Mouse (Mus musculus): ENCODE data around the gene Errfi1. TPM values are rescaled to one million over a fixed set of nuclear protein-coding genes. Genes with fewer than 3 reads are reported as not detected.
"Not testable (repeated sequence)": the region's sequence is repeated elsewhere in the genome, so short reads cannot be mapped to it uniquely, and the experiment has no call there.

The Errfi1 gene
- total RNA-seq, 1 experiment from 2014 or later = 2.5 TPM

DNA sequence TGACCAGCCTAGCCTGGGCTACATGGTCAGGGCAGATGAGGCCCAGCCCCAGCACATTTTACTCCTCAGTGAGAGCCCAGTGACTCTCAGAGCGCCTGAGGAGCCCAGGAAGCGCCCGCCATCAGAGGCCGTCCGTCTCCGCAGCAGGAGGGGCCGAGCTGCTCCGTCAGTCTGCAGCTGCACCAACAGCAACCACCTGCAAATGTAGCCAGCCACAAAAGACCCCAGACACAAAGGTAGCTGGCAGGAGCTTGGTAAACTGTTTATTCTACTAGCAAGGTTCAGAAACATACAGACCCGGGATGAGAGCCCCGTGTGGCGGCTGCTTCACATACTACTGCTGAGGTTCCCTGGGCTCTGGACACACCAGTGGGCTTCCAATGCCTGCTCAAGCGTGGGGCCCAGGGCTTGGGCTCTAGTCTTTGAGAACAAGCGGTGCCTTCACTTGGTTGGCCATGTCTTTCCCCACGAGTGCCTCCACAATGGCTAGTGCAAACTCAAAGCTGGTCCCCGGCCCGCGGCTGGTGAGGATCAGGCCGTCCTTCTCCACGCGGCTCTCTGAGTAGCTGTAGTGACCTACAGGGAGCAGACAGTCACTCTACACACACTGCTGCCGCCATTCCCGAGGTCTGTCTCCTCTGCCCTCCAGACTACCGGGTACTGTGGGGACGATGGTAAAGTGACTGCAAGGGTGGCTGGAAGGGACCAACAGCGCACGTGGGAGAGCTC is 43.3 kb downstream of the Errfi1 start:
- no peak for ATAC-seq (replicated peaks in 1 of 2; ENCODE audit: insufficient read depth in 1 of 2, low FRiP score in 2 of 2, low TSS enrichment in 1 of 2, low read depth in 1 of 2, poor library complexity in 2 of 2, severe bottlenecking in 2 of 2)

DNA sequence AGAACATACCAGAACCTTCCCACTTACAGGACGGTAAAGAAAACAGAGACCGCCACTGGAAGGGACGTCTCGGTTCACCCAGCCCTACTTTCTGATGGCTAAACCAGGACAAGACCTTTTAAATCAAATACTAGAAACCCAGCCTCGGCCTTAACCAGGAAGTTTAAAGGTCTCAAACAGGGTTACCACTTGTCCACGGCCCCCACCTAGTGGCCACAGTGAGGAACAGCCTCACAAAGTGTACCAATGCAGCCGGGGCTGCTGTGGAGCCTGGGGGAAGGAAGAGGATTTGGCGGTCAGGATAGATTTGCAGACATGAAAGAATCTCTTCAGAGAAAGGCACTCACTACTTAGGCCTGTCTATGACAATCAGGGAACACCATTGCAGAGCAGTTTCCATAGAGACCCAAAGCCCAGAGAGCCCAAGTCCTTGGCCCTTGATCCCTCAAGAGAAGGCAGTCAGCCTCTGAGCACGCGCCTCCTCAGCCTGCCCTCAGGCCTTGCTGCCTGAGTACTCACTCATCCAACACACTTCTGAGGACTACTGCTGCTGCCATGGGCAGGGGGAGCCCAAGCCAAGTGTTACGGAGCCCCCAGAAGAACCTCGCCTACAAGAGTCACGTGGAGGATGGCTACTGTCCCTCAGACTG is 45.1 kb downstream of the Errfi1 start:
- ATAC-seq (replicated peaks in 1 of 2; ENCODE audit: insufficient read depth in 1 of 2, low FRiP score in 2 of 2, low TSS enrichment in 1 of 2, low read depth in 1 of 2, poor library complexity in 2 of 2, severe bottlenecking in 2 of 2) = peak; percentile 84 to 86

DNA sequence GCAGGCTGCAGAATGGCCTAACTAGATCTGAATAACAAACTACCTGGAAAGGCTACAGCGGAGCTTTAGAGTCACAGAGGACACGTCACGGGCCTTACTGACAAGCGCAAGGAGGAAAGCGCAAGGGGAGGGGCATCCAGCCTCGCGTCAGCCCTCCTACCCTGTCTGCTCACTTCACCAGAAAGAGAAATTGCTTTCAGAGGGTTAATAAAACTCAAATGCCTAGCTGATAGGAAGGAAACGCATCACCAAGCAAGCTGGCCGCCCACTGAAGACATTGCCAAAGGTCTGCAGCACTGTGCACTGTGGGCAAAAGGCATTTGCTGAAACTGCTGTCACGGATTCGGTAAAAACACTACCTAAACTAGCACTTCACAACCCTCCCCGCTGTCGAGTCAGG is 46.8 kb downstream of the Errfi1 start:
- ATAC-seq (replicated peaks in 1 of 2; ENCODE audit: insufficient read depth in 1 of 2, low FRiP score in 2 of 2, low TSS enrichment in 1 of 2, low read depth in 1 of 2, poor library complexity in 2 of 2, severe bottlenecking in 2 of 2) = no peak

DNA sequence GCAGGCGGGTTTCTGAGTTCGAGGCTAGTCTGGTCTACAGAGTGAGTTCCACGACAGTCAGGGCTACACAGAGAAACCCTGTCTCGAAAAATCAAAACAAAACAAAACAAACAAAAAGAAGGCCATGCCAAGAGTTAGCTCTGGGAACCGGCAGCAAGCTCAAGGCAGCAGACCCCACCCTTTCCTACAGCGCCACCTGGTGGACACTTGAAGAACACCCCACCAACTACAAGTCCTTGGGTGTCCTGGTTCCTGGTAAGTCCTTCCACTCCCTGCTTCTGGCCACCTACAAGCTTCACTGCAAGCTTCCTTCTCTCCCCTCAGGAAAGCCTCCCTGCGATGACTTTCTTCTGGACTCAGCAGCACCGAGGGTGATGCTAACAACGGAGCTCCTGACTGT is 47.9 kb downstream of the Errfi1 start:
- peak; percentile 25 to 61; a peak in 1 of 4 replicates for ATAC-seq (replicated peaks in 1 of 2; ENCODE audit: insufficient read depth in 1 of 2, low FRiP score in 2 of 2, low TSS enrichment in 1 of 2, low read depth in 1 of 2, poor library complexity in 2 of 2, severe bottlenecking in 2 of 2)

DNA sequence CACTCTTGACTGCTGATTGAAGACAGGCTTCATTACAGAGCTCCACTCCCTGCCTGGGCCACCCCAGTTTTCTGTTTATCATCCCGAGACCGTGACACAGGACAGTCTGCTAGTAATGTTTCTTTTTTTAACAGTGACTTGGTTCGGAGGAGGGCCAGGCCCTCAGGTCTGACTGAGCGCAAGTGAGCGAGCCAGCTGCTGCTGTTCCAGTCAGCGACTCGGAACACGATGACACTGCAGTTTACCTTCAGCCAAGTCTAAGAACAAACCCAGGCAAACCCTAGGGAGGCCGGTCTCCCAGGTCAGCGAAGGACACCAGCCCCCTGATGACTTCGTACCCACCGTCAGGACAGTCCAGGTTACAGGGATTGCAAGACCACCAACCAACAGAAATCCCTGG is 48.3 kb downstream of the Errfi1 start:
- no peak for ATAC-seq (replicated peaks in 1 of 2; ENCODE audit: insufficient read depth in 1 of 2, low FRiP score in 2 of 2, low TSS enrichment in 1 of 2, low read depth in 1 of 2, poor library complexity in 2 of 2, severe bottlenecking in 2 of 2)

DNA sequence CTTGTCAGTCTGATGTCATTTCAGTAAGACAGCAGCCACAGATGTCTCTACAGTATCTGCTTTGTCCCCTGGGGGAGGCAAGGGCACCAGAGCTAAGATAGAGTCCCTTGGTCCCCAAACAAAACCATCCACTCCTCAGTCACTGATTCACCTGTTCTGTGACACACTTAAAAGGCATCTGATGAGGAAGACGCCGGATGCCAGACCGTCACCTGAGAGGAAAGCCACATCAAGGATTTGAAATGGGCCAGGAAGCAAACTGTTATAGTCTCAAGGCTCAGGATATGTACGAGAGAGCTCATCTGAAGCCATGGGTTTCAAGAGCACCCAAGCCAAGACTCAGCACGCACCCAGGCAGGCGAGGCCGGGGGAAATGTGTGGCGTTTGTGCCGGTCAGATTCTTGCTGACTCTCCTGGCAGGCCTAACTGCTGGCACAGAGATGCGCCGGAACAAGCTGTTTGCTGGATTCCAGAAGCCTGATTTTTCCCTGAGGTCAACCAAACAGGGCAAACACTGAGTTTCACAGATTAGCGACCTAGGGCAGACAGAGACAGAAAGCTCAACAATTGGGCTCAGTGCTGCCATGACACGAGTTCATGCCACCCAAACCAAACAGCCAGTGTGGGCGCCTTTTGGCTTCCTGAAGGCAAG is 49.5 kb downstream of the Errfi1 start:
- no peak for ATAC-seq (replicated peaks in 1 of 2; ENCODE audit: insufficient read depth in 1 of 2, low FRiP score in 2 of 2, low TSS enrichment in 1 of 2, low read depth in 1 of 2, poor library complexity in 2 of 2, severe bottlenecking in 2 of 2)

DNA sequence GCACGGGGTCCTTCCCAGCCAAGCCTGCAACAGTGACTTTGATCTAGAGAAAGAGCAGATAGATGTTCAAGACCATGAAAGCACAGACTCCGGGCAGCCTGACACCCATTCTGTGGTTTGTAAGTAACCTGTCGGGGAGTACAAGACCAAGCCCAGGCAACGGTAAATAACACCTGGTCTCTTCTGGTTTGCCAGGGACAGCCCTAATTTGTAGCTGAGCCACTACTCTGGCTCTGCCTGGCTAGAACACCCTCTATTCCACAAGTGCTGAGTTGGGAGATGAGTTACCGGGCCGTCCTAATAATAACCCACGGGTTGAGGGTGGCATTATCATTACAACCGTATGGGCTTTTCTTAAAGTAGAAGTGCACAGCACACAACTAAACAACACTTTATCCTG is 53.4 kb downstream of the Errfi1 start:
- ATAC-seq (replicated peaks in 1 of 2; ENCODE audit: insufficient read depth in 1 of 2, low FRiP score in 2 of 2, low TSS enrichment in 1 of 2, low read depth in 1 of 2, poor library complexity in 2 of 2, severe bottlenecking in 2 of 2) = no peak

DNA sequence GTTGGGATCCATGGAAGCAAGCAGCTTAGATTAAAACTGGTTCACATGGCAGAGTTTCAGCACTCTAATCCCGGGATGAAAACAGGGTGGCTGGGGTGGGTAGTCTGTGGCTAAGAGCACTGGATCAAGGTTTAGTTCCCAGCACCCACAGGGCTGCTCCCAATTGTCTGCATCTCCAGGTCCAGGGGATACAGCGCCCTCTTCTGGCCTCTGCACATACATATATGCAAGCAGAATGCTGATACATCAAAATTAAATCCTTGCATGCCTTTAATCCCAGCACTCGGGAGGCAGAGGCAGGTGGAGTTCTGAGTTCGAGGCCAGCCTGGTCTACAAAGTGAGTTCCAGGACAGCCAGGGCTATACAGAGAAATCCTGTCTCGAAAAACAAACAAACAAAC is 54.8 kb downstream of the Errfi1 start:
- ATAC-seq (replicated peaks in 1 of 2; ENCODE audit: insufficient read depth in 1 of 2, low FRiP score in 2 of 2, low TSS enrichment in 1 of 2, low read depth in 1 of 2, poor library complexity in 2 of 2, severe bottlenecking in 2 of 2) = not testable (repeated sequence)

DNA sequence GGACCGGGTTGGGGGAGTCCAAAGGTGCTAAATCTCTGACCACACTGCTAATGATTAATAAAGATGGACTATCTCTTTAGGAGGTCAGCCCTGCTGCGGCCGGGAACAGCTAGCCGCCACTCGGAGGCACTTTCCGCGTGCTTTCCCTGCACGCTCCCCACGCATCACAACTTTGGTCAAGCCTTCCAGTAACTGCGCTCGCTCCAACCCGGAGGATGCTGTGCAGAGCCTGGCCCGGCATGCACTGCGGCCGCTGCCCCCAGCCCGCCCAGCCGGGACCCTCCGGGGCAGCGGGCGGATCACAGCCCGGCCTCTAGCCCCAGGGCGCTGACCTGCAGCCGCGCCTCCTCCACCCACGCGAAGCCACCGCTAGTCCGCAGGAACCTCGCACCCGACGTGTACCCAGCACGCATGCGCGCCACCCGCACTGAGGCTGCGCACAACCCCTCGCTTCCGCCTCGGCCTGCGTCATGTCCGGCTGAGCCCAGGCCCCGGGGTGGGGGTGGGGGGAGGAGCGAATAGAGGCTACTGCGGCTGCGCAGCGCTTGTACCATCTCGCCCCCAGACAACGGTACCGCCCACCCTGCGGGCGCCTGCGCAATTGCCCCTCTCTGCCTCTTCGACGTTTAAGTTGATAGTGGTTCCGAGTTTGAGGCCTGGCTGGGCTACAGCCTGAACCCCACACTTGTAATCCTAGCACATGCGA is 55.9 kb downstream of the Errfi1 start:
- peak; percentile 70 to 79 for ATAC-seq (replicated peaks in 1 of 2; ENCODE audit: insufficient read depth in 1 of 2, low FRiP score in 2 of 2, low TSS enrichment in 1 of 2, low read depth in 1 of 2, poor library complexity in 2 of 2, severe bottlenecking in 2 of 2)

DNA sequence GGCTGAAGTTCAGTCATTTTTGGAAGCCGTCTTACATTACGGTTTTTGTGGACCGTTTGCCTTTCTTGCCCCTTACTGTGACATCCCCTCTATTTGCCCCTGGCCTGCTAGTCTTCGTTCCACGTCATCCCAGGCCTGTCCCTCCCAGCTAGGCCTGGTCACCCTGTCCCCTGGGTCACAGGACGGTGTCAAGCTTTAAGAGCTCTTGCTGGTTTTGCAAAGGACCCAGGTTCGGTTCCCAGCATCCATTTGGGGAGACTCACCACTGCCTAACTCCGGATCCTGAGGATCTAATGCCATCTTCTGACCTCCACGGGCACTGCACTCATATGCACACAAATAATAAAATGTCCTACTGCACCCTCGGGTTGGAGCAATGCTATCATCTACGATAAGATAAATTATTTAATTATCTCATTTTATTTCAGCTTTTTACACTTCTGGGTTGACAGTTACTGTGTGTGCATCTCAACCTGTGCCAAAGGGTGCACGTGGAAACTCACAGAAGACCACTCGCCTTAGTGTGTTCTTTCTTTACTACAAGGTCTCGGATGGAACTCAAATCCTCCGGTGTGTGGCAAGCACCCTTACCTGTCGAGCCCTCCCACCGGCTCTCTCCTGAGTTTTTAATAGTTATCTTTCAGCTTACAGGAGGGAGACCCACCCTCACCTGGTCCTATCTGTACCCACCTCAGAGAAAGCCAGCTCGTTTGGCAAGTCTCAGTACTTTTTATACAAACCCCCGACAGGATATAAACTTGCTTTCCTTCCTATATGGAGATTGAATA is 56.6 kb downstream of the Errfi1 start:
- no peak for ATAC-seq (replicated peaks in 1 of 2; ENCODE audit: insufficient read depth in 1 of 2, low FRiP score in 2 of 2, low TSS enrichment in 1 of 2, low read depth in 1 of 2, poor library complexity in 2 of 2, severe bottlenecking in 2 of 2)

DNA sequence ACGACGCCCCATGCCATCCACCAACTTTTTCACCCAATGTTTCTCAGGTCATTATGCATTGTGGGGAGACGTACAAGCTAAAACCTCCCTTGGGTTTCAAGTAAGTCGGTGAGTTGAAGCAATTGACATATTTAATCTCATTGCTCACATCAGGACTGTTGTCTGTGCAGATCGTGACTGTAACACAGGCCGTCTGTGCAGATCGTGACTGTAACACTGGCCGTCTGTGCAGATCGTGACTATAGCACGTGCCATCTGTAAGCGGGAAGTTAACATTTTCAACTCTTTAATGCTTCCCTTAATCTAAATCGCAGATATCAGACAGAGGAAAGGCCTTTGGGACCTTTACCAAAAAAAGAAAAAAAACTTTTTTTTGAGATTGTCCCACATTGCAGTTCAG is 60.0 kb downstream of the Errfi1 start:
- ATAC-seq (replicated peaks in 1 of 2; ENCODE audit: insufficient read depth in 1 of 2, low FRiP score in 2 of 2, low TSS enrichment in 1 of 2, low read depth in 1 of 2, poor library complexity in 2 of 2, severe bottlenecking in 2 of 2) = no peak

DNA sequence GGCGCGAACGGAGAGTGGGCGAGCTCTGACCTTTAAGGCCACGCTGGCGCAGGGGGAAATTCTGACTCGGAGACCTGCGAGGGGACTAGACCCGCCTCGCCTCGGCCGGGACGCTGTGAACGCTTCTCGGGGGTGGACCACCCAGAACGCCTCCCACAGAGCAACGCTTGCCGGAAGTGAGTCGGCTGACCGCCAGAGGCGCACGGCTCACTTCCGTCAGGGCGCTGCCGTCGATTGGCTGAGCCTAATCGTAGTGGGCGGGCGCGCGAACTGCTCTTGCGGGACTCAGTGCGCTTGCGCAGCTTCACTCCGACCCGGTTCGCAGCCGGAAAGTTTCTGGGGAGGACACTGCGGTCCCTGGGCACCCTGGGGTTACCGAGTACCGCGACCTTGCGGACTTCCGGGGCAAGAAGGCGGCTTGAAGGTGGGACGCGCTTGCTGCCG is 60.6 kb downstream of the Errfi1 start, which contains the start of the genes Park7 and Tnfrsf9:
Park7 (minus strand) TSS at position 148 of the 444 bp plus-strand sequence.
Tnfrsf9 (plus strand) TSS at position 273 of the 444 bp plus-strand sequence.
- ATAC-seq (replicated peaks in 1 of 2; ENCODE audit: insufficient read depth in 1 of 2, low FRiP score in 2 of 2, low TSS enrichment in 1 of 2, low read depth in 1 of 2, poor library complexity in 2 of 2, severe bottlenecking in 2 of 2) = peak; percentile 85 to 89

DNA sequence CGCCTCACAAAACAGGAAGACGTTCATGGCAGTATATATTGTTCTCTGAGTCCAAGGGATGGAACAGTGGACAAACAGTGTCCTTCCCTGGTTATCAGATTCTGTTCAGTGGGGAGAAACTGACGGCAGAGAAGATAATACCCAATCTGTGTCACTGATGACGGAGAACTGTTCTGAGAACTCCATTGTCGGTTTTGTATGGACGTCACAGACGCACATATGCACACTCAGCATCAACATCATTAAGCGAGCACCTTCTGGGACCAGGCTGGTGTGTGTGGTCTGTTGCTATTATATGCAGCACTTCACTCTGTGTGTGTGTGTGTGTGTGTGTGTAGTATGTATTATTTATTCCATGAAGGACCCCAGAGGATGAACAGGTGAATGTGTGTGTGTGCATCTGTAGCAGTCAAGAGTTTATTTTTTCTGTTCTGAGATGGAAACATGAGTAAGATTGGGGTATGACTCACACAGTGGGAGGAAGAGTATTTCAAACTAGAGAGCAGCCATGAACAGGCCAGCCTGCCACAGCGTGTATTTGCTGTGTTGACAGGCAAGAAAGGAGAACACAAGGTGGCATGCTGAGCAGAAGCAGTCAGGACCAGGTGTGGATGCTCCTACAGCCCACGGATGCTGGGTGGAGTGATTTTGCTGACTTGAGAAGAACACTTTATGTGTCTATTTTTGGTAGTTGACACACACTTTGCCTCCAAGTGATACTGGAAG is 61.6 kb downstream of the Errfi1 start:
- ATAC-seq (replicated peaks in 1 of 2; ENCODE audit: insufficient read depth in 1 of 2, low FRiP score in 2 of 2, low TSS enrichment in 1 of 2, low read depth in 1 of 2, poor library complexity in 2 of 2, severe bottlenecking in 2 of 2) = no peak

DNA sequence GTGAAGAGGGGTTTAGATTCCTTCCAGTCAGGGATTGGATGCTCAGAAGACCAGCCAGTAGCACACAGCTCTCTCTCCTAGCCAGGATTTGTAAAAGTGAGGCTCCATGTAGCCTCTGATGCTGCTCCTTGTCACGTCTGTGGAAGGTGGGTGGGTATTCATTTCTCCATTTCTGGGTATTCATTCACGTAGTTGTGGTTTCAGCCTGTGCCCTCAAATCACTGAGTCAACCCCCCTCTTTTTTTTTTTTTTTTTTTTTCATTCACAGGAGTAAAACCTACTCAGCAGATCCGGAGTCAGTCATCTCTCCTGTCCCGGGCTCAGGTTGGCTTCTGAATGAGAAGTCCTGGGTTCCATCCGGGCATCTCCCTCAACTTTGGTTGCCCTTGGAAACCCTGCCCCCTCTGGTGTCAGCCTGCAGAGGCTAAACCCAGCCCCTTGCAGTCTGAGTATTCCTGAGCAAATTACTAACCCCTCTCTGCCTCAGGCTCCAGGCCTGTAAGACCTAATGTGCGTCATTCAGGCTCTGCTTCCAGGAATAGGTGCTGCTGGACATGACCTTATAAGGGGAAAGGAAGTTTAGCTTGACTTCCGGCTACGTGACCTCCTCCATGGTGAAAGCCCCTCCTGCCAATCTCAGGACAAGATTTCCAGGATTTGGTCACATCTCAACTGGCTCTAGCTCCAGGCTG is 63.8 kb downstream of the Errfi1 start:
- no peak for ATAC-seq (replicated peaks in 1 of 2; ENCODE audit: insufficient read depth in 1 of 2, low FRiP score in 2 of 2, low TSS enrichment in 1 of 2, low read depth in 1 of 2, poor library complexity in 2 of 2, severe bottlenecking in 2 of 2)

All from hematopoietic stem cell, adult 5-6 weeks (primary cell).